Mouse (Mus musculus) testis, adult 2 months (tissue): ENCODE measurements around the gene Tatdn2. TPM values are rescaled to one million over a fixed set of nuclear protein-coding genes. Genes with fewer than 3 reads are reported as not detected.

Source experiments
- H3K27ac ChIP-seq: fragments of 200-500 bp; 2 replicates; pipeline ENCODE4 v1.5.1; 2012; ENCODE audit warnings: low read depth, low read length; ENCODE audit not compliant: control insufficient read depth, insufficient read depth
- H3K27me3 ChIP-seq: fragments of 200-500 bp; 2 replicates; pipeline ENCODE4 v1.6.1; 2012; ENCODE audit warnings: mild to moderate bottlenecking, low read length, moderate library complexity; ENCODE audit not compliant: control insufficient read depth, insufficient read depth
- H3K36me3 ChIP-seq: fragments of 200-500 bp; 2 replicates; pipeline ENCODE4 v1.6.1; 2012; ENCODE audit warnings: mild to moderate bottlenecking, low read length; ENCODE audit not compliant: control insufficient read depth, insufficient read depth
- H3K4me1 ChIP-seq: fragments of 200-500 bp; 2 replicates; pipeline ENCODE4 v1.6.1; 2012; ENCODE audit warnings: low read length; ENCODE audit not compliant: control insufficient read depth, insufficient read depth
- H3K4me3 ChIP-seq: fragments of 200-500 bp; 2 replicates; pipeline ENCODE4 v1.5.1; 2012; ENCODE audit warnings: low read depth, mild to moderate bottlenecking, low read length, moderate library complexity, mixed read lengths; ENCODE audit not compliant: control insufficient read depth
- CTCF ChIP-seq: fragments of 200-500 bp; IDR thresholded peaks from 2 replicates; pipeline ENCODE4 v1.5.1; 2012; ENCODE audit warnings: low read depth, mild to moderate bottlenecking, inconsistent platforms, low read length, moderate library complexity; ENCODE audit not compliant: control insufficient read depth, insufficient read depth, insufficient replicate concordance
- POLR2A ChIP-seq: fragments of 200-500 bp; IDR thresholded peaks from 2 replicates; pipeline ENCODE4 v1.6.1; 2012; ENCODE audit warnings: low read depth, mild to moderate bottlenecking, inconsistent platforms, low read length, moderate library complexity; ENCODE audit not compliant: control insufficient read depth
- polyA plus RNA-seq: library from polyadenylated mRNA; depleted of rRNA; stranded (reverse); fragments of >200 nt; gene quantifications from 2 replicates; pipeline ENCODE4 v1.2.3, GENCODE M21; 2012

The Tatdn2 gene
- polyA plus RNA-seq, 1 experiment = 14.2 TPM

DNA sequence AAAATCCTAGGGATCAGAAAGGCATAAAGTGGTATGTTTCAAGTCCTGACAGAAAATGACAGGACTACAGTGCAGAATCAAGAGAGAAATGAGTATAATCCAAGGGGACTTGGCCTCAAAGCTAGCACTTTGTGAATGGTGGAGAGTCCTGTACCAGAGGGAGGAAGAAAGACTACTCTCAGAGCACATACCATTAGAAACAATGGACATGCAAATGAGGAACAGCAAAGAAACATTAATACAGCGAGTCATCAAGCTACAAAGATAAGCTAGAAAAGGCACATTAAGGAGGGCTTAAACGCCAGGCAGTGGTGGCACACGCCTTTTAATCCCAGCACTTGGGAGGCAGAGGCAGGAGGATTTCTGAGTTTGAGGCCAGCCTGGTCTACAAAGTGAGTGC is 34.4 kb downstream of the Tatdn2 start:
- no peak overlapping the region for H3K27ac ChIP-seq
- peaks cover 7% of the 10 kb centered on the region for H3K36me3 ChIP-seq
- no peak for TF ChIP-seq POLR2A
- no peak for TF ChIP-seq CTCF
- no peaks in the 10 kb centered on the region for H3K4me1 ChIP-seq
- H3K27me3 ChIP-seq = no peaks in the 10 kb centered on the region
- H3K4me3 ChIP-seq = no peak overlapping the region

DNA sequence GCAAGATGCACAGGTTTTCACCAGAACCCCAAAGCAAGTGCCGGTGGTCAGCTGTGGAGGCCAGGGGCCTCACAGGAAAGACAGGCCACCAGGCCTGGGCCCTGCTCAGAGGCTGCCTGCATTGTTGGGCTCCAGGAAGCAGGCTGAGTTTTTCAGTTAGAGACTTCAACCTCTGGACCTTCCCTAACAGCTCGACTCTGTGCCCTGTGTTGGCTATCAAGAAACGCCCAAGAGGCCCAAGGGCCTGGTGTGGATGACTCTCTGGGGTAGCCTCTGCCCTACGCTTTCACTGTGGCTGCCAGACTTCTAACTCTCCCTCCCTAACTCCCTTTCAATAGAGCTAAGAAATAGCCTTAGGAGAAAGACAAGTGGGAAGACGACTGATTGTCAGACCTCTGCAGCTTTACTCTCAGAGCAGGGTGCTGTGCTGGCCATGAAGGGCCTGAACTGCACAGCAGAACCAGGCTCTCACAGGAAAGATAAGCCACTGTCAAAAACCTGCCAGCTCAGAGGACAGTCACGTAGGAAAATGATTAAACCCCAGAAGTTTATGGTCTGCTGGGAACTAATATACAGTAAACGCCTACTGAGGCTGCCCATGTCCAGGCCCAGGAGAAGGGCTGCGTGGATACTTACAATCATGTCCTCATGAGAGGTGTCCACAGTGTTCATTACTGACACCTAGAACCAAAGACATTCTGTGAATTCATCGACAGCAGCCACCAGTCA is 40.6 kb downstream of the Tatdn2 start:
- Histone ChIP-seq H3K4me3 (no peak overlapping the region), H3K36me3 (peaks cover 2% of the 10 kb centered on the region), H3K4me1 (peaks cover 4% of the 10 kb centered on the region), H3K27me3 (no peaks in the 10 kb centered on the region), H3K27ac (no peak overlapping the region)
- TF ChIP-seq CTCF (no peak), POLR2A (no peak)

DNA sequence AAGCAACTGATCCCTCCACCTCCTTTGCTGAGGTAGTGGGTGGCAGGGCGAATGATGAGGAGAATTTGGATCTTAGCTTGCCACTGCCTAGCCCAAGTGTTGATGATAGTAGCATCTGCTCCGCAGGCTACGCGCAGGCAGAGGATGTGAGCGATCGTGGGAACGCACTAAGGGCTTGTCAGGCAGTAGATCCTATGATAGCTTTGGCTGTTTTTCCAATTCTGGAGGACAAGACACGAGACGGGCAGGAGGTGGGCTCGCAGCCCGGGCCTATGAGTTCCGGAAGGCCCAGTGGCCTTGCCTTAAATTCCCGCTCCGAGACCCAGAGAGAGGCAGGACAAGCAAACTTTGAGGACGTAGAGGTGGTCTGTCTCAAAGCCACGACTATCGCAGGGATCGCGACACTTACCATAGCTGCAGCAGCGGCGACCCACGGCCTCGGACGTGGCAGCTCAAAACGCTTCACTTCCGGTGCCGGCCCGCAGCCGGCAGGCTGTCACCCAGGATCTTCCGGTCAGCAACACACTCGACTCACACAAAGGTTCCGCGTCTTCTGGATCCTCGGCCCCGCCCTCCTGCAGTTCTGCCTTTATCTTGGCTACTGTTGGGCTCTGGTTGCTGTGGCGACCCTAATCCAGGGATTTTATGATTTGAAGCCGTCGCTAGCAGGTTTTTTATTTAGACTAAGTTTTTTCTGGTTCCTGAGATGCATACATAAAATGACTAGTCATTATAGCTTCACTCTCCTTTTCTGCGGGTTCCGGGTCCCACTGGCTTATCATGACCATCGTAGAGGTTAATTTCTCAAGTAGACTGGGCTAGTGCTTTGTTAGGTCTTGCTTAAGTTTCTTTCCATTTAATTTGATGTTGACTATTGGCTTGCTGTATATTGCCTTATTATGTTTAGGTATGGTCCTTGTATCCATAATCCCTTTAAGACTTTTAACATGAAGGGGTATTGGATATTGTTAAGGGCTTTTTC is 43.7 kb downstream of the Tatdn2 start, which contains the start of gene Sec13:
Sec13 (minus strand) TSS at position 508 of the 982 bp plus-strand sequence.
- peak within 1 kb of the TSS; percentile 98 for H3K4me3 ChIP-seq
- peak within 1 kb of the TSS; percentile 91 for H3K27ac ChIP-seq
- peak; percentile 77 for TF ChIP-seq POLR2A
- TF ChIP-seq CTCF = no peak
- no peaks in the 10 kb centered on the region for H3K27me3 ChIP-seq
- H3K36me3 ChIP-seq = no peaks in the 10 kb centered on the region; the same call in 1 of the 2 replicates
- H3K4me1 ChIP-seq = peaks cover 4% of the 10 kb centered on the region

DNA sequence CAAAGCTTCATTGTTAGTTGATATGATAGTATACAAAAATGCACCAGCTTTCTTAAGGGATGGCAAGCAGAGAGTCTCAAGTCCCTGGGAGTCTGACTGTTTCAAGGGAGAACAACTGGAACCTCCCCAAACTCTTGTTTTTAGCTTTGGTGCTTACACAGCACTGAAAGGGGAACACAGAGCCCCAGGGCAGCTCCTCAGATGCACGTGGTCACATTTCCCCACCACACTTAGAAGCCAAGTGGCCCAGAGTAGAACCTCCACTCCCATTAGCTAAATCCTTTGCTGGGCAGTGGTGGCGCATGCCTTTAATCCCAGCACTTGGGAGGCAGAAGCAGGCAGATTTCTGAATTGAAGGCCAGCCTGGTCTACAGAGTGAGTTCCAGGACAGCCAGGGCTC is 44.6 kb downstream of the Tatdn2 start:
- Histone ChIP-seq H3K4me3 (no peak overlapping the region), H3K4me1 (peaks cover 4% of the 10 kb centered on the region), H3K27ac (no peak overlapping the region), H3K27me3 (no peaks in the 10 kb centered on the region), H3K36me3 (no peaks in the 10 kb centered on the region)
- TF ChIP-seq POLR2A = no peak
- no peak for TF ChIP-seq CTCF

DNA sequence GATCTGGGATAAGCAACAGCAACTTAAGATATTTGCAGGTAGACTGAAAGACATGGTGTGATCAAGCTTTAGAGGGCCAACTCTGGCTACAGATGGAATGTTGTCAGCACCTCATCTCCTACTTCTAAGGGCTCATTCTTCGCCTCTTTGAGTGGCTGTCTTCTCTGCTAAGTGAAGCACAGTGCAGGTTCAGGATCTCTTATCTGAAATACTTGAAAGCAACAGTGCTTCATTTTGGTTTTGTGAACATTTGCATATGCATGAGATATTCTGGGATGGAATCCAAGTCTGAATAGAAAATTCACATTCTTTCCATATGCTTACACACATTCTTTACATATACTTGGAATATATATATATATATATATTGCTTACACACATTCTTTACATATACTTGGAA is 45.5 kb downstream of the Tatdn2 start:
- Histone ChIP-seq H3K4me3 (no peak overlapping the region), H3K36me3 (no peaks in the 10 kb centered on the region), H3K4me1 (peaks cover 4% of the 10 kb centered on the region), H3K27me3 (no peaks in the 10 kb centered on the region), H3K27ac (no peak overlapping the region)
- TF ChIP-seq POLR2A = no peak
- TF ChIP-seq CTCF = no peak

DNA sequence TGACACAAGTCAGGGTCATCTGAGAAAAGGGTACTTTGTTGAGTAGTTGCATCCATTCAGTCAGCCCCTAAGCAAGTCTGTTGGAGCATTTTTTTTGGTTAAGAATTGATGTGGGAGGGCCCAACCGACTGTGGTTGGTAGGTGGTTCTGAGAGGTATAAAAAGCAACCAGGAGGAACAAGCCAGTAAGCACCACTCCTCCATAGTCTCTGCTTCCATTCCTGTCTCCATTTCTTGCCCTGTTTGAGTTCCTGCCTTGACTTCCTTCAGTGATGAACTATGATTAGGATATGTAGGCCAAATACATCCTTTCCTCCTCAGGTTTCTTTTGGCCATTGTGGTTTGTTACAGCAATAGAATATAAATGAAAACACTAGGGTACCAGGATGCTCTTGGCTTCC is 46.3 kb downstream of the Tatdn2 start:
- H3K4me1 ChIP-seq = peaks cover 4% of the 10 kb centered on the region
- H3K27me3 ChIP-seq = no peaks in the 10 kb centered on the region
- TF ChIP-seq CTCF (no peak), POLR2A (no peak)
- no peak overlapping the region for H3K27ac ChIP-seq
- no peaks in the 10 kb centered on the region for H3K36me3 ChIP-seq
- H3K4me3 ChIP-seq = no peak overlapping the region

DNA sequence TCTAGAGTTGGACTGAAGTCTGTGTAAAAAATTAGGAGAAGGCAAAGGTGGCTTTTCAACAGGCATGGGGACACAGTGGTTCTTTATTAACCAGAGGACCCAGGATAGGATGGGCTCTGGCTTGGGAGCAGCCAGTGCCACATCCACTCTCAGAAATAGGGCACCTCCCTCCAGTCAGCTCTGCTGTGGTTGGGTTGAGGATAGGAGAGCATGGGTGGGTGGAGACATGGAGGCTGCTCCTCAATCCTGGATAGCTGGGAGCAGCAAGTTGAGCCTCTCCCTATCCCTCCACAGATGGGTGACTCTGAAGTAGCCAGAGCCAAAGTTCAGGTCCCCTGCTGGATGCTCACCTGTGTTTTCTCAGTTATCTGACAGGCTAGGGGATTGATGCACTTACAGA is 48.3 kb downstream of the Tatdn2 start:
- Histone ChIP-seq H3K4me1 (peaks cover 10% of the 10 kb centered on the region), H3K36me3 (no peaks in the 10 kb centered on the region), H3K27me3 (no peaks in the 10 kb centered on the region), H3K4me3 (no peak overlapping the region), H3K27ac (no peak overlapping the region)
- TF ChIP-seq CTCF (no peak), POLR2A (no peak)
